Mouse (Mus musculus) heart, embryonic 10.5 days (tissue): Measurements from ENCODE around the gene Rgs9. TPM values are rescaled to one million over a fixed set of nuclear protein-coding genes. Genes with fewer than 3 reads are reported as not detected.

ENCODE experiments used
- DNase-seq: peaks from one replicate; pipeline ENCODE4 v3.0.0-alpha.2; 2017; ENCODE audit warnings: low spot score
- H3K27ac ChIP-seq: fragments of 300-500 bp; sonication (generic); 2 replicates; pipeline ENCODE4 v1.5.1; 2016; ENCODE audit warnings: mild to moderate bottlenecking
- H3K27me3 ChIP-seq: fragments of 300-500 bp; sonication (generic); 2 replicates; pipeline ENCODE4 v1.6.1; 2016; ENCODE audit warnings: mild to moderate bottlenecking; ENCODE audit not compliant: poor library complexity, insufficient read depth, severe bottlenecking
- H3K36me3 ChIP-seq: fragments of 300-500 bp; sonication (generic); 2 replicates; pipeline ENCODE4 v1.6.1; 2016; ENCODE audit warnings: mild to moderate bottlenecking, moderate library complexity
- H3K4me1 ChIP-seq: fragments of 300-500 bp; sonication (generic); 2 replicates; pipeline ENCODE4 v1.6.1; 2016; ENCODE audit warnings: mild to moderate bottlenecking
- H3K4me3 ChIP-seq: fragments of 300-500 bp; sonication (generic); 2 replicates; pipeline ENCODE4 v1.5.1; 2016; ENCODE audit warnings: mild to moderate bottlenecking, moderate library complexity
- H3K9me3 ChIP-seq: fragments of 300-500 bp; sonication (generic); 2 replicates; pipeline ENCODE4 v1.6.1; 2016; ENCODE audit warnings: mild to moderate bottlenecking, moderate library complexity
- WGBS: fragments of 180-500 bp; shearing (Covaris S2); methylation state at CpG from one replicate; pipeline ENCODE4 v1.1.7; 2016; 5-methylcytosine and 5-hydroxymethylcytosine counted together
- polyA plus RNA-seq: library from polyadenylated mRNA; unstranded; fragments of >200 nt; fragmentation: Nextera tagmentation; extraction: Ambion mirVana; gene quantifications from 2 replicates; pipeline ENCODE4 v1.2.1, GENCODE M21; 2016

Gene Rgs9
- polyA plus RNA-seq, 1 experiment from 2014 or later: 1.0 TPM

DNA sequence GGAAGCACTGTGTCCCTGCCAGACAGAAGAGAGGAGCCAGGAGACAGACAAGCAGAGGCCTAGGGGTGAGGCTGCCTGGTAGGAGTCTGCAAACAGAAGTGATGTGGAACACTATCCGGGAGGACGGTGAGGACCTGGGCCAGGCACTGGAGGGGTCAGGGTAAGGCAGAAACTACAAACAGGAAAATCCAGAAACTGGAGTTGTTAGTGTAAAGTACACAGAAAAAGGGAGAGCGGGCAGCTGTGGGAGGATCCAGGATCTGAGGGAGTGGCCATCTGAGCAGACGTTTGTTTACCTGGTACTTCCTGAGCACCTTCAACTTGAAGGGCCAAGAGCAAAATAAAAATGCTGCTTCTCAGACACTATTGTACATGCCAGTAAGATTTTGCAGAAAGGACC lies 42.9 kb downstream of the Rgs9 start:
- Histone ChIP-seq H3K4me1 (no peaks in the 10 kb centered on the region), H3K27ac (no peak overlapping the region), H3K27me3 (peaks cover 17% of the 10 kb centered on the region; the same call in 1 of the 2 replicates), H3K9me3 (no peaks in the 10 kb centered on the region), H3K36me3 (no peaks in the 10 kb centered on the region), H3K4me3 (no peak overlapping the region)
- DNase-seq: no peak
- 61% methylated on average over 4 of the region's 4 CpGs for WGBS

DNA sequence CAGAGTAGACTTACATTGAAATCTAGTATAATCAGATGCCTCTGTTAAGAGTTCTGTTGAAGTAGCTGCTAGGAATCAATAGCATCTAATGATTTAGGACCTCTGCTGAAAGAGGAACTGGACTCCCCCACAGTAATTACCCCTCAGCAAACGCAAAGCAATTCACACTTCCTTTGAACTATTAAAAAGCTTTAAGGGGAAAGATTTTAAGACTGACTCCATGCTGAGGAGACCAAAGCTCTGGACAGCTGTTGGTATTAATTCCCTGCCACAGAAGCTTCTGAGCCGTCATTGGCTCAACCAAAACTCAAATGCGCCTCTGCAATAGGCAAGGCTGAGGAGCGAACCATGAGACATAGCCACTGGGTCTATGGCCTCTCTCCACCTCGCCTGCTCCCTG lies 45.4 kb downstream of the Rgs9 start:
- Histone ChIP-seq H3K36me3 (no peaks in the 10 kb centered on the region), H3K27me3 (peaks cover 10% of the 10 kb centered on the region; the same call in 1 of the 2 replicates), H3K4me1 (no peaks in the 10 kb centered on the region), H3K9me3 (no peaks in the 10 kb centered on the region), H3K27ac (no peak overlapping the region), H3K4me3 (no peak overlapping the region)
- no peak for DNase-seq
- 67% methylated on average over 5 of the region's 5 CpGs for WGBS

DNA sequence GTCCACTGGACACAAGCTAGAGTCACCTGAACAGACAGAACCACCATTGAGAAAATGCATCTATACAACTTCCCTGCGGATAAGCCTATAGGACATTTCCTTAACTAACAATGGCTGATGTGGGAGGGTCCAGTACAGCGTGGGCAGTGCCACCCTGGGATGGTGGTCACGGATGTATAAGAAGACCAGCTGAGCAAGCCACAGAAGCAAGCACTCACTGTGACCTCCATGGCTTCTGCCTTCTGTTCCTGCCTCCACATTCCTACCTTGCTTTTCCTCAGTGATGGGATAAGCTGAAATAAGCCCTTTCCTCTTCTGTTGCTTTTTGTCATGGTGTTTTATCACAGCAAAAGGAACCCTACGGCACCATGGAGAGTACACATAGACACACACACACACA lies 47.4 kb downstream of the Rgs9 start:
- DNase-seq: no peak
- 86% methylated on average over 4 of the region's 4 CpGs for WGBS

DNA sequence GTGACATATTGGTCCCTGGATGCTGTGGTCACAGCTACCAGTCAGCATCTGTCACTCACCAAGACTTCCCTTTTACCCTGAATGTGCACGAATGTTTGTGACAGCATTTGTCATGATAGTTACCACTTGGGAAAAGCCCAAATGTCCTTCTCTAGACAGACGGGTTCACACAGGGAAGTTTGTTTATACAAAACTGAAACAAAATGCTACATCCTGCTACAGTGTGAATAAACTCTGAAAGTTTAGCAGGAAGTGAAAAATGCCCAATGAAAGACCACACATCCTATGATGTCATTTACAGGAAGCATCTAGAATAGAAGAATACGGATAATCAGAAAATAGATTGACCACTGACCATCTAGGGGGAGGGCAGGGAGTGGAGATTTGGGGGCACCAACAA lies 51.0 kb downstream of the Rgs9 start:
- H3K27ac ChIP-seq: no peak overlapping the region
- no peak for DNase-seq
- no peaks in the 10 kb centered on the region for H3K4me1 ChIP-seq
- peaks cover 18% of the 10 kb centered on the region for H3K27me3 ChIP-seq
- WGBS: 51% methylated on average over 3 of the region's 3 CpGs
- H3K9me3 ChIP-seq: no peaks in the 10 kb centered on the region
- no peak overlapping the region for H3K4me3 ChIP-seq
- no peaks in the 10 kb centered on the region for H3K36me3 ChIP-seq

More for the DNA sequence above, 47.4 kb downstream of the Rgs9 start:
- H3K4me3 ChIP-seq: no peak overlapping the region
- H3K27me3 ChIP-seq: peaks cover 21% of the 10 kb centered on the region; the same call in 1 of the 2 replicates
- H3K9me3 ChIP-seq: no peaks in the 10 kb centered on the region
- no peaks in the 10 kb centered on the region for H3K4me1 ChIP-seq
- no peaks in the 10 kb centered on the region for H3K36me3 ChIP-seq
- H3K27ac ChIP-seq: no peak overlapping the region

DNA sequence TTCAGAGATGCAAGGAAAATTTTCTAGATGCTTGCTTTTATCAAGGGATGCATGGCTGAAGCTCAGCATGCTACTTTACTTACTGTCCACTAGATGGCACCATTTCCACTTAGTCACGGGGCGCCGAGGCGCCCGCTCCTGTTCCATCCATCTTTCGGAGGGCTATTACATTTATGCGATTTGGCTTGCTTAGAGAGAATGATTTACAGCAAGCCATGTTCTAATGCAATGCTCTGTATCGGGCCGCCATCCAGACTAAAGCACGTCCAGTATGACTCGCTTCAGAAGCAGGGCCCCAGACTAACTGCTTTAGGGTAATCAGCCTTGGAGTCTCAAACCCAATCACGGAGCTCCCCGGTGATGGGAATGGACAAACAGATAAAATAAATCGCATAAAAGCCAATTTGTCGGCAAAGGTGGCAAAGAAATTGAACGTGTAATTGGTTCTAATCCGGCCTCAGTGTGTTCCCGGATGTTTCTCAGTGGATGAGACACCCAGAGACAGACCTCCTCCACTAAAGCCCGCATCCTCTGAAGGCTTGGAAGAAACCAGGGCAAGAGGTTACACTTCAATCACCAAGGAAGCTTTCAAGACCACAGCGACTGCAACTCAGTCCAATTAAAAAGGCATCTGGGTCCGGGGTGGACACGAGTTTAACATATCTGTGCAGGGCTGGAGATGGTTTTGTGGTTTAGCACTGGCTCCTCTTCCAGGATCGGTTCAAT lies 53.1 kb downstream of the Rgs9 start:
- 28% methylated on average over 23 of the region's 23 CpGs for WGBS

DNA sequence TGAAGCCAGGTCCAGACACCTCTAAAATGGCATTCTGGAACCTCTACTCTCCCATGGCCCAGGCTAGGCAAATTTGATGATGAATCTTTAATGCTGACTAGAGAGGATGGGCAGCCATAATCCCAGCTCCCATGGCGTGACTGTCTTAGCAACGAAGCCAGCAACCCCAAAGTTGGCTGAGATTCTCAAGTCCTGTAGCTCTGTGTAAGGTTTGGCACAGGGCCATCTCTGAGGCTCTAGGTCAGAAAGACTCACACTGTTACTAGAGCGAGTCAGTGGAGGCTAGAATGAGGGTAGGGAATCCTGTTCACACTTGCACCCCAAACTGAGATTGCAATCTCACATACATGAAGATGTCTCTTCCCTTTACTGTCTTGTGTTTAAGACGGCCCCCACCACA lies 57.8 kb downstream of the Rgs9 start:
- 76% methylated on average over 4 of the region's 4 CpGs for WGBS
- Histone ChIP-seq H3K4me1 (no peaks in the 10 kb centered on the region), H3K27me3 (peaks cover 16% of the 10 kb centered on the region), H3K9me3 (no peaks in the 10 kb centered on the region), H3K27ac (no peak overlapping the region), H3K36me3 (no peaks in the 10 kb centered on the region), H3K4me3 (no peak overlapping the region)
- DNase-seq: no peak

More for the DNA sequence above, 53.1 kb downstream of the Rgs9 start:
- Histone ChIP-seq H3K27me3 (peaks cover 25% of the 10 kb centered on the region), H3K4me1 (no peaks in the 10 kb centered on the region), H3K9me3 (no peaks in the 10 kb centered on the region), H3K27ac (no peak overlapping the region), H3K36me3 (no peaks in the 10 kb centered on the region), H3K4me3 (no peak overlapping the region)
- no peak for DNase-seq

DNA sequence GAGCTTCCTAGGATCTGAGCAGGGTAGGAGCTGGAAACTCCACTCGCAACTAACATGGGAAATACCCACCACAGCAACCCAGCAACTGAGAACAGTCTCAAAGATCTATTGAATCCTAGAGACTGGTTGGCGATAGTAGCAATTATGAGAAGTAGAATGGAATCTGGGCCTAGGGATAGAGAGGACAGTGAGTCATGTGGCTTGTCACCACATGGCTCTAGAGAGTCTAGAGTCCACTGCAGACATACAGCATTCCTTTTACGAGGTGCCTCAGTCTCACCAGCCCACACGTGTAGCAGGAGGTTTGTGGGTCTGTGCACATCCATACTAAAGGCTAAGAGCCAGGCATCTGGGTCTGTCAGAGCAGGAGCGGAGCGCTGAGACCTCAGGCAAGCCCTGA lies 59.3 kb downstream of the Rgs9 start:
- H3K4me1 ChIP-seq: no peaks in the 10 kb centered on the region
- H3K4me3 ChIP-seq: no peak overlapping the region
- no peak for DNase-seq
- WGBS: 76% methylated on average over 6 of the region's 6 CpGs
- H3K27me3 ChIP-seq: peaks cover 18% of the 10 kb centered on the region
- H3K27ac ChIP-seq: no peak overlapping the region
- H3K36me3 ChIP-seq: no peaks in the 10 kb centered on the region
- H3K9me3 ChIP-seq: no peaks in the 10 kb centered on the region

DNA sequence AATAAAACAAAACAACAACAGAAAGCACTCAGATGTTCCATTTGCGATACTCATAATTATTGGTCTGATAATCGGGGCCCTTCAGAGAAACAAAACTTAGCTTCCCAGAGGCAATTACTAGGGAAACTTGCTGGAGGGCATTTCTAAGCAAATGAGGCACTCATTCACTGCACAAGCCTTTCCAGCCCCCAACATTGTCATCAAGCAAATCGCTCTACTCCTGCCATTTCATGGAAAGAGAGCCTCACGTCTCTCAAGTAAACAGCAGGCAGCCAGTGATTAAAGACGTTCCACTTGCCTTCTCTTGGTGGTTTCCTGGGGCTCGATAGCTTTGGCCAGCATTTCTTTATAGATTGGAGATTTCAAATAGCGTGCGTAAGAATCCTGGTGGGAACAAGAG lies 60.1 kb downstream of the Rgs9 start:
- WGBS: 64% methylated on average over 8 of the region's 8 CpGs
- no peaks in the 10 kb centered on the region for H3K36me3 ChIP-seq

DNA sequence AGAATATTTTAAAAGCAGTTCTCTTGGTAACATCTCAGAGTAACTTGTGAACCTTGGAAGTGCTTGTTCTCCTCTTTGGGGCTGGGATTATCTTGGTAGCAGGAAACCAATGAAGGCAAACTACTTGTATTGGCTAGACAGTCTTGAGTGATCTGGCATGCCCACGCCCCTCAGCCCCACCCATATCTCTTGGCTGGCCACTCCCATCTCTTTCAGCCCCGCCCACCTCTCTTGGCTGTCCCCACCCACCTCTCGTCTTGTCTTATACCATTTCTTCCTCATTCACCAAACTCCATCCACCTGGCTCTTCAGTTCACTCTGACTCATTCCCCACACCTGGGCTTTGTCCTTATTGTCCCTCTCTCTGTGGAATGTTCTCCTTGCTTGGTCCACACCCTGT lies 64.3 kb downstream of the Rgs9 start:
- DNase-seq: no peak
- 61% methylated on average over 3 of the region's 3 CpGs for WGBS

More for the DNA sequence above, 60.1 kb downstream of the Rgs9 start:
- Histone ChIP-seq H3K27me3 (peaks cover 18% of the 10 kb centered on the region), H3K27ac (no peak overlapping the region), H3K4me3 (no peak overlapping the region), H3K9me3 (no peaks in the 10 kb centered on the region), H3K4me1 (no peaks in the 10 kb centered on the region)
- DNase-seq: no peak

DNA sequence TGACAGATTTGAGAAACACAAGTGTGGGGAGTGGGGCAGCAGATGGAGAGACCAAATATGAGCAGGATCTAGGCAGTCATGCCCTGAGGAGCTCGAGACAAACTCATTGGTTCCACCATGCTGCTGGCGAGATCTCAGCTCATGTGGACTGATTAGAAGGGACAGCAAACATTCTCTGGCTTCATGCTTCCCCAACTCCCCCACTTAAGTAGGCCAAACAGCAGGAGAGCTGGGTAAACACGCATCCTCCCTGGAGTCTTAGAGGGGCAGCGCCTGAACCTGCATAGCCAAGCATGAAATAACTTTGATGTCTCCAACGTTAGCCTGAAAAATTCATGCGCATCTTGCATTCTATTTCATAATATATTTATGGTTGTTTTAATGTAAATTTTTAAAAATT lies 65.1 kb downstream of the Rgs9 start:
- H3K27me3 ChIP-seq: peaks cover 11% of the 10 kb centered on the region
- H3K27ac ChIP-seq: no peak overlapping the region
- no peak for DNase-seq
- H3K4me3 ChIP-seq: no peak overlapping the region
- no peaks in the 10 kb centered on the region for H3K36me3 ChIP-seq
- no peaks in the 10 kb centered on the region for H3K4me1 ChIP-seq
- no peaks in the 10 kb centered on the region for H3K9me3 ChIP-seq
- 81% methylated on average over 6 of the region's 6 CpGs for WGBS

More for the DNA sequence above, 64.3 kb downstream of the Rgs9 start:
- Histone ChIP-seq H3K27ac (no peak overlapping the region), H3K4me1 (no peaks in the 10 kb centered on the region), H3K27me3 (peaks cover 11% of the 10 kb centered on the region), H3K9me3 (no peaks in the 10 kb centered on the region), H3K36me3 (no peaks in the 10 kb centered on the region), H3K4me3 (no peak overlapping the region)

DNA sequence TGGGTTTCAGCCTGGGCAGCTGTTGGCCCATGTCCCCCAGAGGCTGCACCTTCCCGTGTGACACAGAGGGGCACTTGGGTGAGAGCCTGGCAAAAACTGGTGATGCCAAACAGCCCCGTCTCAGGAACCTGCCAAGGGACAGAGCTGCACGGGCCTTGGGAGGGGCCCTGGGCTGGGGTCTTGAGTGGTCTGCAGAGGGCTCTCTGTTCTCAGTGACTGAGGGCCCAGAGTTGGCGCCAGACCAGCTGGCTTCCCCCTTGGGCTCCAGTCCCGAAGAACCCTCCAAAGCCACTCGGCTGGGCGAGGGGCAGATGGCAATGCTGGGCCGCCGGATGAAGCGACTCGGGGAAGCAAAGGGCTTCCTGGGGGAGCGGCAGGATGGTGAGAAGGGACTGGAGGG lies 70.8 kb downstream of the Rgs9 start:
- no peak for DNase-seq
- peaks cover 15% of the 10 kb centered on the region for H3K27me3 ChIP-seq
- no peak overlapping the region for H3K27ac ChIP-seq
- H3K4me1 ChIP-seq: no peaks in the 10 kb centered on the region
- H3K36me3 ChIP-seq: no peaks in the 10 kb centered on the region
- WGBS: 82% methylated on average over 12 of the region's 12 CpGs
- H3K4me3 ChIP-seq: no peak overlapping the region
- H3K9me3 ChIP-seq: no peaks in the 10 kb centered on the region

DNA sequence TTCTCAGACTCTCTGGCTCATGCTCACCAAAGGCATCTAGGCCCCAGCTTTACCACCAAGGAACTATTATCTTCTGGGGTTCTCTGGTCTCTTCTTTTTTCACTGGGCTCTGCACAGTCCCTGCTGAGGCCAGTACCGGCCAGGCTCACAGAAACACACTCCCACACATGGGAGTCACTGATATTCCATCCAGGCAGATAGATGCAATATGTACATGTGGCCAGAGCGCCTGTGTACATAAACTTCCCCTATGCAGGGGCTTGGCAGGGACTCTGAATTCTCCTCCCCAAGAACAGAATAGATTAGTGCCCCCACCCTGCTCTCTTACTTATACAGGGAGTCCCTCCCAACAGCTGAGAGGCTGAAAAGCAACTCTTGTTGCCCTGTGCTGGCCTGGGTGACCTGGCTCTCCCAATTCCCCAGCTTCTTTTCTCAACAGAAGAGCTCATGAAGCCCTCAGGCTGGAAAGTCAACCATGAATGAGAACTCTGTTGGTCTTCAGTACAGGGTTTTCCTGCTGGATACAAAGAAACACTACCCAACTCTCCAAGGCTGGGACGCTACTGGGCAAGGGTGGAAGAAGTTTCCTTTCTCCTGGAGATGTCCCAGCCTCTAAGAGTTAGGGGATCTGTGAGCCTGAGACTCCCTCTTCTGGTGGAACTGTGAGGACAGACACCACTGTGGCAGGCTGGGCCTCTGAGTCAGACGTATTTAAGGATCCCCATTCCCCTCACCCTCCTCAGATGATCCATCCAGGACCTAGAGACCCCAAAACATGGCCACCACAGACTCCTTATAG lies 76.5 kb downstream of the Rgs9 start:
- DNase-seq: no peak
- Histone ChIP-seq H3K27ac (no peak overlapping the region), H3K4me1 (peaks cover 3% of the 10 kb centered on the region; the same call in 1 of the 2 replicates), H3K36me3 (no peaks in the 10 kb centered on the region), H3K27me3 (peaks cover 19% of the 10 kb centered on the region), H3K4me3 (no peak overlapping the region), H3K9me3 (no peaks in the 10 kb centered on the region)
- WGBS: 33% methylated on average over 4 of the region's 4 CpGs

DNA sequence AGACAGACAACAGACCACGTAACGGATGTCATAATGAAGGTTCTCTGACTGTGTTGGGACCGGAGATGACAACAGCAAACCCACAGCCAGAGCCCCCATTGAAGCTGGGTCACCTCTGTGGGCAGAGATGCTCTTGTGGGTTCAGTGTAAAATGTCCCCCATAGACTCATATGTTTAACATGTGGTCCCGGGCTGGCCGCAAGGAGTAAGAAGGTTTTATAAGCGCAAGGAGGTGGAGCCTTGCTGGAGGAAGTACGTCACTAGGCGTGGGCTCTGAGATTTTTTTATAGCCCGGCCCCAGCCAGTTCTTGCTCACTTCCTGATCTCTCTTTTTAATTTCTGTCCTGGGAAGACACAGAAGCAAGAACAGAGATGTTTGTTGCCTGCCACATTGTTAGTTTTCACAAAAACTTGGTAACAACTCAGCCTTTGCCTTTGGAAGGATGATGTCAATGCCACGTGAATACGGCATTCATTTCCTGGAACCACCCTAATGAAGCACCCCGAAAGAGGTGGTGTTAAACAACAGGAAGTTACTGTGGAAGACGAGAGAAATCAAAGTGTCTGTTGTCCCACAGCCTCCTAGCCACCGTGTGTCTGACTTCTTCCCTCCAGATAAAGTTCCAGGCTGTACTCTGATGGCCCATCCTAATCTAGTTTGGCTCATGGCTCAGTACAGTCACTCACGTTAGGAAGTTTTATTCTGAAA lies 79.1 kb downstream of the Rgs9 start:
- H3K36me3 ChIP-seq: no peaks in the 10 kb centered on the region
- H3K9me3 ChIP-seq: no peaks in the 10 kb centered on the region
- H3K27me3 ChIP-seq: peaks cover 16% of the 10 kb centered on the region
- peaks cover 4% of the 10 kb centered on the region; the same call in 1 of the 2 replicates for H3K4me1 ChIP-seq
- H3K4me3 ChIP-seq: no peak overlapping the region
- WGBS: 74% methylated on average over 15 of the region's 15 CpGs
- DNase-seq: no peak
- H3K27ac ChIP-seq: no peak overlapping the region
